Mouse (Mus musculus): ENCODE measurements at regions not wholly inside any gene's neighbourhood (a gene's known extent, or its start where the extent isn't known, plus 50 kb on each side); places are given as distances from the start of the nearest gene placed in this dataset.

- Histone ChIP-seq H3K4me1 (ENCODE audit: control insufficient read depth, insufficient read depth, low read length) (no peaks in the 10 kb centered on the region), H3K9ac (ENCODE audit: low read depth, low read length) (no peak overlapping the region), H3K4me2 (ENCODE audit: low read depth, low read length) (no peak overlapping the region), H3K36me3 (ENCODE audit: control insufficient read depth, insufficient read depth, low read length) (no peaks in the 10 kb centered on the region), H3K4me3 (ENCODE audit: low read length) (no peak overlapping the region), H3K9me3 (ENCODE audit: control insufficient read depth, low read length) (no peaks in the 10 kb centered on the region), H3K27ac (ENCODE audit: low read length) (no peak overlapping the region), H3K27me3 (replicated peaks; ENCODE audit: control insufficient read depth, insufficient read depth, low read length) (no peaks in the 10 kb centered on the region)
- 90% methylated on average over 1 of the region's 1 CpGs for WGBS
- no peak for ATAC-seq
Observed at GRCm38 (mm10) chr10:9497021-9497420, 178.0 kb downstream of the Samd5 start.

GRCm38 (mm10) chr10:9495143-9495651, 179.8 kb downstream of the Samd5 start:
- no peaks in the 10 kb centered on the region for H3K4me1 ChIP-seq (ENCODE audit: control insufficient read depth, insufficient read depth, low read length)
- no peaks in the 10 kb centered on the region for H3K27me3 ChIP-seq (replicated peaks; ENCODE audit: control insufficient read depth, insufficient read depth, low read length)
- no peak overlapping the region for H3K27ac ChIP-seq (ENCODE audit: low read length)
- 39% methylated on average over 6 of the region's 6 CpGs for WGBS
- H3K4me2 ChIP-seq (ENCODE audit: low read depth, low read length) = no peak overlapping the region
- no peak overlapping the region for H3K9ac ChIP-seq (ENCODE audit: low read depth, low read length)
- H3K9me3 ChIP-seq (ENCODE audit: control insufficient read depth, low read length) = no peaks in the 10 kb centered on the region
- no peak for ATAC-seq
- H3K4me3 ChIP-seq (ENCODE audit: low read length) = no peak overlapping the region
- no peaks in the 10 kb centered on the region for H3K36me3 ChIP-seq (ENCODE audit: control insufficient read depth, insufficient read depth, low read length)

GRCm38 (mm10) chr10:9490416-9490815, 184.6 kb downstream of the Samd5 start:
- H3K4me1 ChIP-seq (ENCODE audit: control insufficient read depth, insufficient read depth, low read length) = no peaks in the 10 kb centered on the region
- H3K9ac ChIP-seq (ENCODE audit: low read depth, low read length) = no peak overlapping the region
- no peaks in the 10 kb centered on the region for H3K27me3 ChIP-seq (replicated peaks; ENCODE audit: control insufficient read depth, insufficient read depth, low read length)
- H3K27ac ChIP-seq (ENCODE audit: low read length) = no peak overlapping the region
- H3K36me3 ChIP-seq (ENCODE audit: control insufficient read depth, insufficient read depth, low read length) = no peaks in the 10 kb centered on the region
- H3K4me2 ChIP-seq (ENCODE audit: low read depth, low read length) = no peak overlapping the region
- no peak overlapping the region for H3K4me3 ChIP-seq (ENCODE audit: low read length)
- ATAC-seq = no peak
- WGBS = 76% methylated on average over 2 of the region's 2 CpGs
- H3K9me3 ChIP-seq (ENCODE audit: control insufficient read depth, low read length) = no peaks in the 10 kb centered on the region

GRCm38 (mm10) chr10:9462361-9462760, 212.6 kb downstream of the Samd5 start:
- H3K4me3 ChIP-seq (ENCODE audit: low read length) = no peak overlapping the region
- H3K9ac ChIP-seq (ENCODE audit: low read depth, low read length) = no peak overlapping the region
- H3K27ac ChIP-seq (ENCODE audit: low read length) = no peak overlapping the region
- no peak for ATAC-seq
- H3K4me1 ChIP-seq (ENCODE audit: control insufficient read depth, insufficient read depth, low read length) = peaks cover 4% of the 10 kb centered on the region; the same call in 1 of the 2 replicates
- H3K4me2 ChIP-seq (ENCODE audit: low read depth, low read length) = no peak overlapping the region
- no peaks in the 10 kb centered on the region for H3K9me3 ChIP-seq (ENCODE audit: control insufficient read depth, low read length)
- H3K27me3 ChIP-seq (replicated peaks; ENCODE audit: control insufficient read depth, insufficient read depth, low read length) = no peaks in the 10 kb centered on the region
- H3K36me3 ChIP-seq (ENCODE audit: control insufficient read depth, insufficient read depth, low read length) = no peaks in the 10 kb centered on the region
- 46% methylated on average over 6 of the region's 6 CpGs for WGBS

- Histone ChIP-seq H3K9me3 (ENCODE audit: control insufficient read depth, low read length) (no peaks in the 10 kb centered on the region), H3K27ac (ENCODE audit: low read length) (no peak overlapping the region), H3K9ac (ENCODE audit: low read depth, low read length) (no peak overlapping the region), H3K4me2 (ENCODE audit: low read depth, low read length) (no peak overlapping the region), H3K4me3 (ENCODE audit: low read length) (no peak overlapping the region), H3K36me3 (ENCODE audit: control insufficient read depth, insufficient read depth, low read length) (no peaks in the 10 kb centered on the region), H3K27me3 (replicated peaks; ENCODE audit: control insufficient read depth, insufficient read depth, low read length) (no peaks in the 10 kb centered on the region), H3K4me1 (ENCODE audit: control insufficient read depth, insufficient read depth, low read length) (peaks cover 4% of the 10 kb centered on the region; the same call in 1 of the 2 replicates)
- WGBS = 85% methylated on average over 6 of the region's 6 CpGs
- no peak for ATAC-seq
Observed at GRCm38 (mm10) chr10:9459145-9459544, 215.9 kb downstream of the Samd5 start.

GRCm38 (mm10) chr10:9458466-9458865, 216.5 kb downstream of the Samd5 start:
- Histone ChIP-seq H3K4me3 (ENCODE audit: low read length) (no peak overlapping the region), H3K27me3 (replicated peaks; ENCODE audit: control insufficient read depth, insufficient read depth, low read length) (no peaks in the 10 kb centered on the region), H3K9ac (ENCODE audit: low read depth, low read length) (no peak overlapping the region), H3K36me3 (ENCODE audit: control insufficient read depth, insufficient read depth, low read length) (no peaks in the 10 kb centered on the region), H3K4me1 (ENCODE audit: control insufficient read depth, insufficient read depth, low read length) (peaks cover 4% of the 10 kb centered on the region; the same call in 1 of the 2 replicates), H3K9me3 (ENCODE audit: control insufficient read depth, low read length) (no peaks in the 10 kb centered on the region), H3K4me2 (ENCODE audit: low read depth, low read length) (no peak overlapping the region), H3K27ac (ENCODE audit: low read length) (no peak overlapping the region)
- WGBS = 71% methylated on average over 2 of the region's 2 CpGs
- ATAC-seq = no peak

- Histone ChIP-seq H3K4me3 (ENCODE audit: low read length) (no peak overlapping the region), H3K9ac (ENCODE audit: low read depth, low read length) (no peak overlapping the region), H3K9me3 (ENCODE audit: control insufficient read depth, low read length) (no peaks in the 10 kb centered on the region), H3K27ac (ENCODE audit: low read length) (no peak overlapping the region), H3K4me1 (ENCODE audit: control insufficient read depth, insufficient read depth, low read length) (0 out of 2 replicates have a peak, but pooled peaks cover 1% of the 10 kb centered on the region), H3K36me3 (ENCODE audit: control insufficient read depth, insufficient read depth, low read length) (no peaks in the 10 kb centered on the region), H3K4me2 (ENCODE audit: low read depth, low read length) (no peak overlapping the region), H3K27me3 (replicated peaks; ENCODE audit: control insufficient read depth, insufficient read depth, low read length) (no peaks in the 10 kb centered on the region)
- no peak for ATAC-seq
- WGBS = 84% methylated on average over 1 of the region's 1 CpGs
Observed at GRCm38 (mm10) chr10:9457222-9457621, 217.8 kb downstream of the Samd5 start.

GRCm38 (mm10) chr10:9439072-9439471, 235.9 kb downstream of the Samd5 start:
- Histone ChIP-seq H3K27me3 (replicated peaks; ENCODE audit: control insufficient read depth, insufficient read depth, low read length) (no peaks in the 10 kb centered on the region), H3K4me3 (ENCODE audit: low read length) (no peak overlapping the region), H3K4me1 (ENCODE audit: control insufficient read depth, insufficient read depth, low read length) (no peaks in the 10 kb centered on the region), H3K36me3 (ENCODE audit: control insufficient read depth, insufficient read depth, low read length) (no peaks in the 10 kb centered on the region), H3K9me3 (ENCODE audit: control insufficient read depth, low read length) (no peaks in the 10 kb centered on the region), H3K4me2 (ENCODE audit: low read depth, low read length) (no peak overlapping the region), H3K27ac (ENCODE audit: low read length) (no peak overlapping the region), H3K9ac (ENCODE audit: low read depth, low read length) (no peak overlapping the region)
- ATAC-seq = no peak
- 50% methylated on average over 4 of the region's 4 CpGs for WGBS

GRCm38 (mm10) chr10:9438366-9438765, 236.6 kb downstream of the Samd5 start:
- 46% methylated on average over 4 of the region's 4 CpGs for WGBS
- Histone ChIP-seq H3K4me1 (ENCODE audit: control insufficient read depth, insufficient read depth, low read length) (no peaks in the 10 kb centered on the region), H3K9ac (ENCODE audit: low read depth, low read length) (no peak overlapping the region), H3K27me3 (replicated peaks; ENCODE audit: control insufficient read depth, insufficient read depth, low read length) (no peaks in the 10 kb centered on the region), H3K9me3 (ENCODE audit: control insufficient read depth, low read length) (no peaks in the 10 kb centered on the region), H3K4me2 (ENCODE audit: low read depth, low read length) (no peak overlapping the region), H3K27ac (ENCODE audit: low read length) (no peak overlapping the region), H3K4me3 (ENCODE audit: low read length) (no peak overlapping the region), H3K36me3 (ENCODE audit: control insufficient read depth, insufficient read depth, low read length) (no peaks in the 10 kb centered on the region)
- ATAC-seq = no peak

- Histone ChIP-seq H3K4me1 (ENCODE audit: control insufficient read depth, insufficient read depth, low read length) (no peaks in the 10 kb centered on the region), H3K4me3 (ENCODE audit: low read length) (no peak overlapping the region), H3K9me3 (ENCODE audit: control insufficient read depth, low read length) (no peaks in the 10 kb centered on the region), H3K27ac (ENCODE audit: low read length) (no peak overlapping the region), H3K4me2 (ENCODE audit: low read depth, low read length) (no peak overlapping the region), H3K9ac (ENCODE audit: low read depth, low read length) (no peak overlapping the region), H3K36me3 (ENCODE audit: control insufficient read depth, insufficient read depth, low read length) (no peaks in the 10 kb centered on the region), H3K27me3 (replicated peaks; ENCODE audit: control insufficient read depth, insufficient read depth, low read length) (no peaks in the 10 kb centered on the region)
- WGBS = 88% methylated on average over 2 of the region's 2 CpGs
- no peak for ATAC-seq
Observed at GRCm38 (mm10) chr10:9429085-9429484, 245.9 kb downstream of the Samd5 start.
